Mouse (Mus musculus) E14TG2a.4 (cell line): ENCODE data around the gene Odf3b.

Source experiments
- CTCF ChIP-seq: conservative IDR thresholded peaks from 2 replicates; pipeline ENCODE4 v1.5.1; 2014; ENCODE audit warnings: low read length
- NANOG ChIP-seq: IDR thresholded peaks from 2 replicates; pipeline ENCODE4 v1.6.1; 2014; ENCODE audit warnings: borderline replicate concordance, low read length, mixed read lengths

DNA sequence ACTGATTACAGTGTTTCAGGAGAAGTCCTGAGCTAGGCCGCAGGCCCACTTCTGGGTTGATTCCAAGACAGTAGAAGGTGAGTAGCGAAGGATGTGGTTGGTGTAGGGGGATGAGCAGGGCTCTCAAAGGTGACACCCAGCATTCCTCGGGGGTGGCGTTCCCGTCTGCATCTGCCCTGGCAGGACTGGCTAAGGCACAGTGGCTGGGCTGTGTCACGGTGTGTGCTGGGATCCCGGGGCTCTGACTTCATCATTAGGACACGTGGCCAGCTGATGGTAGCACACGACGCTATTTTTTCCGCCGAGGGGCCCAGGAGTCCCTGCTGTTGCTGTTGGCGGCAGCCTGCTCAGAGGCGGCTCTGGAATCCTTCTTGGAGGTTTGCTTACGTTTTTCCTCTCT lies 27.8 kb downstream of the Odf3b start:
- TF ChIP-seq CTCF (no peak), NANOG (no peak)
